Mouse (Mus musculus) frontal cortex, adult (tissue): ENCODE data around the gene Hemk1.
A peak's percentile ranks its signal among the peaks of the same experiment; 100 is the strongest.

Source experiments
- ATAC-seq: cut with Nextera tagmentation; 2 replicates; pipeline ENCODE4 v1.9.2; 2017; ENCODE audit warnings: mild to moderate bottlenecking, moderate library complexity, mixed read lengths; ENCODE audit not compliant: low TSS enrichment

Hemk1 gene

GRCm38 (mm10) chr9:107338172-107338883 is at the start of gene Hemk1:
Hemk1 (minus strand) TSS chr9:107338350.
- ATAC-seq, result peak; percentile 70

- no peak for ATAC-seq
Observed at GRCm38 (mm10) chr9:107387708-107388107, 49.6 kb upstream of the Hemk1 start.

- ATAC-seq, result no peak
Observed at GRCm38 (mm10) chr9:107386722-107387121, 48.6 kb upstream of the Hemk1 start.

GRCm38 (mm10) chr9:107384396-107384795 is 46.2 kb upstream of the Hemk1 start:
- ATAC-seq, result no peak

GRCm38 (mm10) chr9:107381723-107382122 is 43.6 kb upstream of the Hemk1 start:
- no peak for ATAC-seq

- ATAC-seq, result peak; percentile 72; the same call in 1 of the 2 replicates
Observed at GRCm38 (mm10) chr9:107377961-107378512, 39.9 kb upstream of the Hemk1 start.

GRCm38 (mm10) chr9:107375451-107375850 is 37.3 kb upstream of the Hemk1 start:
- ATAC-seq, result no peak

- no peak for ATAC-seq
Observed at GRCm38 (mm10) chr9:107374623-107375022, 36.5 kb upstream of the Hemk1 start.

GRCm38 (mm10) chr9:107372441-107372840 is 34.3 kb upstream of the Hemk1 start:
- no peak for ATAC-seq

GRCm38 (mm10) chr9:107370106-107370463 is 31.9 kb upstream of the Hemk1 start:
- no peak for ATAC-seq

- no peak for ATAC-seq
Observed at GRCm38 (mm10) chr9:107369270-107370105, 31.3 kb upstream of the Hemk1 start.

- no peak for ATAC-seq
Observed at GRCm38 (mm10) chr9:107368302-107368701, 30.2 kb upstream of the Hemk1 start.

GRCm38 (mm10) chr9:107366644-107367043 is 28.5 kb upstream of the Hemk1 start:
- ATAC-seq, result no peak; the same call in 1 of the 2 replicates

GRCm38 (mm10) chr9:107360989-107361388 is 22.8 kb upstream of the Hemk1 start:
- ATAC-seq, result no peak

- ATAC-seq, result peak; percentile 51; the same call in 1 of the 2 replicates
Observed at GRCm38 (mm10) chr9:107357651-107358050, 19.5 kb upstream of the Hemk1 start.

- ATAC-seq, result peak; percentile 68
Observed at GRCm38 (mm10) chr9:107355870-107356765, 18.0 kb upstream of the Hemk1 start.

- no peak for ATAC-seq
Observed at GRCm38 (mm10) chr9:107354826-107355225, 16.7 kb upstream of the Hemk1 start.

- no peak for ATAC-seq
Observed at GRCm38 (mm10) chr9:107349321-107349720, 11.2 kb upstream of the Hemk1 start.

GRCm38 (mm10) chr9:107347586-107348183 is 9.5 kb upstream of the Hemk1 start:
- no peak for ATAC-seq

- no peak for ATAC-seq
Observed at GRCm38 (mm10) chr9:107346081-107346480, 7.9 kb upstream of the Hemk1 start.

GRCm38 (mm10) chr9:107344027-107344426 is 5.9 kb upstream of the Hemk1 start:
- no peak for ATAC-seq
